Mouse (Mus musculus) c-Kit-positive CD71-positive TER-119-positive erythroid progenitor cells, embryonic 14.5 days (primary cell): ENCODE data around the gene Rnf32.

Source experiments
- DNase-seq: peaks from one replicate; pipeline ENCODE4 v3.0.0-alpha.2; 2013; ENCODE audit warnings: low spot score

Rnf32 gene

DNA sequence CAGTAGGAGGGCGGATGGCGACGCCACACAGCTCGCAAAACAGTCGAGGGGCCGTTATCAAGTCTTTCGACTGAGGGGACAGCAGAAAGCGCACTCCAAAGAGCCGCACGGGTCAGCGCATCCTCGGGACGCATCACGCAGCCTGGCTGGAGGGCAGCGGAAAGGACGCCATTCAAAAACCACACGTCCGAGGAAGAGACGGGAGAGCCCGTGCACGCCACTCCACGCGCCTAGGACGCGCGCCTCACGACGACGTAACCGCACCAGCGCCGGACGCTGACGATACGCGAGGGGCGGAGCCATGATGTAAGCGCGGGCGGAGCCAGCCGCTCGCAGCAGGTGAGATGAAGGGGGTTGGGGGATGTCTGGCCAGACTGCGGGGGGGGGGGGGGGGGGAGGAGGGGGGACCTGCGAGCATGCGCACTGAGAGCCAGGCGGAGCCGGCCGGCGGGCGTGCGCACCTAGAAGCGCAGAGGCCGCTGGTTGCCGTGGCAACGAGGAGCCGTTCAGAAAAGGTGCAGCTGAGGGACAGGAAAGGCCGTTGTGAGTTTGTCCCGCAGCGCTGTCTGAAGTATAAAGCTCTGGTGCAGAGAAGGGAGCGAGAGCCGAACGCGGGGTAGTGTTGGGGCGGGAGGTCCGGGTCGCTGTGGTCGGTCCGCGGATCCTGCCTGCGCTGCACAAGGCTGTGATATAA, at the start of gene Rnf32:
Rnf32 (plus strand) TSS at position 423 of the 694 bp plus-strand sequence.
- peak; percentile 57 for DNase-seq

DNA sequence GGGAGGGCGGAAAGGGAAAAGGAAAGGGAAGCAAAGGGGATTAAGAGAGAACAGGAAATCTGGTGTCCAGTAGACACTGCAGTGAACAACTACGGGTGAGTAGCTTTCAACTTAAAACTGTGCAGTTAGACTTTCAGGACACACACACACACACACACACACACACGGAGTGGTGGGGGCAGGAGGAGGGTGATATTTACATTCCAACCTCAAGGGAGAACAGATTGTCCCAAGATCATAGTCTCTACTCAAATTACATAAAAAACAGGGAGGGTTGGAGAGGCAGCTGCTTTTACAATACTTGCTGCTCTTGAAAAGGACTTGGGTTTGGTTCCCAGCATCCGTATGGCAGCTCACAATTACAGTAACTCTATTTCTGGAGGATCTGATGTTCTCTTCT, 45.6 kb upstream of the Rnf32 start:
- no peak for DNase-seq

DNA sequence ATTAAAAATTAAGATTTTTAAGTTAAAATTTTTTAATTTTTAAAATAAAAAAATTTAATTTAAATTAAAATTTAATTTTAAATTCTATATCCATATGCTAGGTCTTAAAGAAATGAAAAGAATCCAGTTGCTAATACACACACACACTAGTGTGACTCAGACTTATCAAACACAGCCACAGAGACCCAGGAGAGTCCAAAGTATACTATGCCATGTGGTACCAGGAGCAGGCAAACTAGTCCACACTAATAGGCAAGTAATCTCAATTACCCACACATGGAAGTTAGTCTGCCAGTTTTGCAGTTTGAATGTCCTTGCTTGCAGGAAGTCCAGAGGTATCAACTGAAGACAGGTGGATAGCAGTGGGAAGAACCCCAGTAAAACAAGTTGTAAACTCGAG, 35.9 kb upstream of the Rnf32 start:
- no peak for DNase-seq

DNA sequence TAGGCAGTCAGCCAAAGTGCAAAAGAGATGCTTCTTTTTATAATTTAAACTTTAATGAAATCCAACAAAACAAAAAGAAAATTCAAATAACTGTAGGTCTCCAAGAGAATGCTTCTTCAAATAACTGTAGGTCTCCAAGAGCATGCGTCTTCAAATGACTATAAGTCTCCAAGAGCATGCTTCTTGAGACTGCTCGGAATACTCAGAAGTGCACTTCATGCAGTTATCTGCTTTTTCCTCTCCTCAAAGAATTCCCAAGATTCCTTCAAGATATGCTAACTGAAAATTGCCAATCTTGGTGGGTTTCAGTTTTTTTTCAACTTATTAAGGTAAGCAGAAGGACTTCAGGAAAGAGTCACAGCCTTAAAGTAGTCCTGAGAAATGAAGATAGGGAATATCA, 28.8 kb upstream of the Rnf32 start:
- DNase-seq, result no peak

DNA sequence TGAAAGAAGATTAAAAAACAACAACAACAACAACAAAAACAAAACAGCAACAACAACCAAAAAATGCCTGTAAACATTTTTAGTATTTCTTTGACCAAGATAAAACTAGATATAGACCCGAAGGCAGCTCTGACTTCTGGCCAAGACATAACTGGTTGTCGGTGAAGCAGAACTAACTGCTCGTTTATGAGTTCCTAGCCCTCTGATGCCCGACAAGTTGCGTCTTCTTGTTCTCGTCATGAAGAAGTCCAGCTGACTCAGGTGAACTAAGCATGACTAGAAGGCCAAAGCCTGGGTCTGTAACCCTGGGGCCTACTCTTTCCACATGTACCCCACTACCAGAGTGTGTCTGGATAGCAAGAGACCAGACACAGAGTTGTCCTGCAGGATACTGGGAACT, 25.6 kb upstream of the Rnf32 start:
- no peak for DNase-seq

DNA sequence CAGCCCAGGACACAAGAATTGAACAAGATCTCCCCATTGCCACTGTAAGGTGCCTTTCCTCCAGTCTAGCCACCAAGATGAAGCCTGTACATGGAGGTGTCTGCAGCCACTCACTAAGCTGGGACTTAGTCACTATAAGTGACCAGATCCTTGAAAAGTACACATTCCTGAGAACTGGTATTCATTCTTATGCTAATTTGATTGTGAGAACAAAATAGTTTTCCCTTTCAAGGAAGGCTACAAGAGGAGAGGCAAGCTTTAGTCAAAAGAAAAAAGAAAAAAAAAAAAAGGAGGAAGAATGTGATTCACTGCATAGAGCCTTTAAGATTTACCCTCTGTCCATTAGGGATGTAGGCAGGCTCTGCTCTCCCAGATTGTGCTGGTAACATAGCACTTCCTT, 24.6 kb upstream of the Rnf32 start:
- no peak for DNase-seq

DNA sequence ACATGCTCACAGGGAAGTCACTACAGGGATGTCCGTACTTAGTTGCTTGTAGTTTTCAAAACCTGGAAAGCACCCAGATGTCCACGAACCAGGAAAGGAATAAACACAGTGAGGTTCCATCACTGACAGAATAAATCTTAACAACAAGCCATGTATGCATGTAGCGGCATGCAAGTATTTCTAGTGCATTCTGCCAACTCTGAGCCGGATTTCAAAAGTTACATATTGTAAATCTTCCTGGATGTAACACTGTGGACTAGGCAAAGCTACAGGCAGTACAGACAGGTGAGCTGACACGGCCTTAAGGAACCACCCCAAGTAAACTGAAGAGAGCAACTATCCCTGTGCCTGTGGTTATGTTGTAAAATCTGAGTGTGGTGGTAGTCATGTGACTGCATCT, 9.0 kb upstream of the Rnf32 start:
- DNase-seq, result no peak

DNA sequence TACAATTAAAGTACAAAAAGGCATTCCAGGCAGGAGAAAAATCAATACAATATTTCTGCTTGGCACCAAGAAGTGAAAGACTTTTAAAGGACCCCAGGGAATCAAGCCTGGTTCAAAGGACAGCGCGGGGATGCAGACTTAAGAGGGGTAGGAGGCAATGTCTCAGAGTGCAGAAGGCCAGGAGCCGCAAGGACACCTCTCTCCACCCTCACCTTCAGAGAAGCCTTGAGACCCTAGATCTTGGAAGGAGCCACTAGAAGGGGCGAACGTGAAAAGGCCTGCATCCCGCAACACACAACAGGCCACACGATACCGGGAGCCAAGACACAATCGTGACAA, 592 bp upstream of the Rnf32 start:
- DNase-seq, result no peak

DNA sequence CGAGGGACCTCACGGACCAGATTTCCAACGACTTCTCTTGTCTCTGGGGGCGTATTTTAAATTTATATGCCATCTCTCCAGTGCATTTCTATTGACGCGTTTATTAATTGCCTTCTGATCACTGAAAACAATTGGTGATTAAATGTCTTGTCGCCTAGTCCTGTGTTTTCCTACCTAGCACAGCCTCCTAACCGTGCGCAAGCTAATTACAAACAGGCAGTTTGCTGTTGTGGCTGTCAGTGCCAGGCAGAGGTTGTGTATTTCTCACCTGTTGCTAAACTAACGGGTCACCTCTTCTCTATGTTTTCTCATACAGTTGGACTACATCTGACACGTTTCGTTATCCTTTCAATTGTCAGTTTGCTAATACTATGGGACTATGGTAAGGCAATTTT, 469 bp downstream of the Rnf32 start:
- DNase-seq, result no peak

DNA sequence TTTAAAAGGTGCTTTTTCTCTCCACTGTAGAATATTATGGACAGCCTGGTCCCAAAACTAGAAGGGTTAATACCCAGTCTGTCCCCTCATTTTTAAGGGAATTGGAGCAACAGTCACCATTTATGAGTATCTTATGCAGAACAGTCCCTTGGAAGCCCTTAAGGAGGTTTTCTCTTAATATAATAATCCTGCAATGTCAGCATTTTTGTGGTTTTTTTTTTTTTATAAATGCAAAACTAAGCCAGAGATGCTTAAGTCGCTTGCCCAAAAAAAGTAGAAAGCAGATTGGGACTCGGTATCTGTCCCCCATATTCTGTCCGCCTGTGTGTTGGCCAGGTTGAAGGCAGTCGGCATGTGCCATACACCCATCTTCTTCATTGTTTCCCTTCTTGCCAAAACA, 1.4 kb downstream of the Rnf32 start:
- no peak for DNase-seq

DNA sequence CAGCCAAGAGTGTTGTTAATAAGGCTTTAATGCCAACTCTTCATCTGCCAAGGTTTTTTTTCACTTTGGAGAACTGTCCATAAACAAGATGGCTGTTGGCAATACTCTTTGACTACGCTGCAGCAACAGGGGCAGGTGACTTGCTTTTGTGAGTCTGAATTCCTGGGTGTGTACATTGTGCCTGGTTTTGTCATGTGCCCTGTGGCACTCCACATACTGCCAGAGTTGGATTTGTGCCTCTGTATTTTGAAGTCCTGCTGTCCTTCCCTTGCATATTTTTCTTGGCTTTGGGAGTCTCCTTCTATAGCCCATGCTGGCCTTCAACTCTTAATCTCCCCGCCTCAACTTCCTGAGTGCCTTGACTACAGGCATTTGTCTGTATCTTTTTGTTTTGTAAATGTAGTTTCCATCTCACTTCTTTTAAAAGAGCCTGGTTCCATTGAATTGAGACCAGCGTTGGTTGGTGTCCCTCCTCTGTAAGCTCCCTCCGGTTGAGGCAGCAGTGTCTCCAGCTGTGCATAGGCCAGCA, 3.2 kb downstream of the Rnf32 start:
- no peak for DNase-seq

DNA sequence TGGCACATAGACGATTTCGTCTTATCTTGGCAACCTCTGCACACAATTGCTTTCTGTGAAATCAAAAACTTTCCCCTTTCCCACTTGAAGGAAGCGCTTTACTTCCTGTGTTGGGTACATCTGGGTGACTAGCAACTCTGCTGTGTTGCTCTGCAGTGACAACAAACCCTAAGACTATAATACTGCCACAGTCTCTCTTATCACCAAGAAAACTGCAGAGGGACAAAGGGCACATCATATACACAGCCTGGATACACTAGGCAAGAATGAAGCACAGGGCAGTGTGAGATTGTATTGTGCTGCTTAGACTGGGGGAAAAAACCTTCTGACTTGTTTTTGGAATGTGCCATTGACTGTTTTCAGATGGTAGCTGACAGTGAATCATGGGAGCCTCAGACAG, 4.1 kb downstream of the Rnf32 start:
- DNase-seq, result no peak

DNA sequence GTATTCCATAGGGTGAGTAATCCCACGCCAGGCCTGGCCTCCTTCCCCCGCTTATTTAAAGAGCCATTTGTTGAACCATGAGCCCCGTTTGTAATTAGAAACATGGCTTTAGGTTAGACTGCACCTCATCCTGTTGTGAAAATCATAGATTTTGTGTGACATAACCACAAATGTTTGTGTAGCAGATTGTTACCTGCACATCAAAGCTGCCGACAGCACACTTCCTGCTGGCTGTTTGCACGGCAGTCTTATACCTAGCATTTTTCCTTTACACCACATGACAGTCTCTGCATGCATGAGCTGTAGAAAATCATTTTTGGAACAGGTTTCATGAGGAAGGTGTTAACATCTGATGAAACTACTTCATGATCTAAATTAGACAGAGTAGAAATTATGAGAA, 9.9 kb downstream of the Rnf32 start:
- no peak for DNase-seq

DNA sequence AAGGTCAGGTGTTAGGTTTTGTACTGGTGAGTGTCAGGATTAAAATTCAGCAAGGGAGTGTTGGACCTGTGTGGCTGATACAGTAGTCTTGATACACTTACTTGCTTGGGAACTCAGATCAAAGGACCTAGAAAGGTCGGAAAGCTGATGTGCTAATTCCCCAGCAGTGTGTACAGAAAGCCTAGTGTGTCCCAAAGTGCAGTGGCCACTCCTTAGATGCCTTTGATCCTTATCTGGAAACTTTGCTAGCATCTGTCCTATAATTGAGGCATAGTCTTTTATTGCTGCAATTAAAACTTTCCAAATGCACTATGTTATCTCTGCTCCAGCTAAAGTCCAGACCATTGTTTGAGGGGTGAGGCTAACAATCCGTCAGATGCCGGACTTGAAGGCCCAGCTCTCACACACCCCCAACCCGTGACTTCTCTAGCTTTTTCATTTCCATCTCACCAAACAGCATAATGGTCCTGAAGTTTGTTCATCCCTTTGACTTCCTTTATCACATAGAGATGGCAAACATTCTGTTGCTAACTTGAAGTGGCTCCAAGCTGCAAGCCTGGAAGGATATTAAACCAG, 16.3 kb downstream of the Rnf32 start:
- no peak for DNase-seq

DNA sequence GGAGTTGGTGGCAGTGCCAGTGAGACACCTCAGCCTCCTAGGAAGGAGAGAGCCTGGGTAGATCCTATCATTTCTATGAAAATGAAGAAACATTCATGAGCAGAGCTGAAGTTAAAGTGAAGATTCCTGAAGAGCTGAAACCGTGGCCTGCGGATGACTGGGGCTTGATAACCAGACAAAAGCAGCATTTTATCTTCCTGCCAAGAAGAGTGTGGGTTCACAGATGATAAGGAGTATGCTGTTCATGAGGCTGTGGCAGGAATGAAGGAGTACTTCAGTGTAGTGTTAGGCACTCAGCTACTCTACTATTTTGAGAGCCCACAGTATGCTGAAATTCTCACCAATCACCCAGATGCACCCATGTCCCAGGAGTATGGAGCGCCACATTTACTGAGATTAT, 22.2 kb downstream of the Rnf32 start:
- DNase-seq, result peak; percentile 71

DNA sequence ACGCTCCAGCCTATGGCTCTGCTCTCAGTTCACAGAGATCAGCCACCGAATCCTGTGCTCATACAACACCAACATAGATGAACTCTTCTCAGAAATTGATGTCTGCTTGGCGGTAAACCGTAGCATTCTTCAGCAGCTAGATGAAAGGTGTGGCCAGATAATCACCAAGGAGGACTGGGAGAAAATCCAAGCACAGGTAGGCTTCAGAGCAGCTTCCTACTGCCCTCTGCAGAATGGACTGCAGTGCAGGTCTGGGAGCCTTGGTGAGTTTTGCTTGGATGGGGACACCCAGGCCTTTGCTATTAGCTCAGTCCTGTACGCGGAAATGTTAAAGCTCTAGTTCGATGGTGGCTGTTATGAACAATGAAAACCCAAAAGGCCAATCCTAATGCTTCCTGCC, 28.3 kb downstream of the Rnf32 start:
- no peak for DNase-seq

DNA sequence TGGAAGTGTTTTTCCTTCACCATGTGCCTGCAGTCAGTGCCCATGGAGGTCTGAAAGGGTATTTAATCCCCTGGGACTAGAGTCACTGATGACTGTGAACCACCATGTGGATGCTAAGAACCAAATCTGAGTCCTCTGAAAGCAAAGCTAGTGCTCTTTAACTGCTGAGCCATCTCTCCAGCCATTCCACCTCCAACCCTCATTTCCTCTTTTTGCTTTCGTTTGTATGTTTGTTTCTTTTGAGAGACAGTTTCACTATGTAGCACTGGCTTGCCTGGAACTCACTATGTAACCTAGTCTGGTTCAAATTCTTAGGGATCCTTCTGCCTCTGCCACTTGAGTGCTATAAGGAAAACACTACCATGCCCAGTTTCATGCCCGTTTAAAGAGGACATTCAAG, 34.7 kb downstream of the Rnf32 start:
- no peak for DNase-seq

DNA sequence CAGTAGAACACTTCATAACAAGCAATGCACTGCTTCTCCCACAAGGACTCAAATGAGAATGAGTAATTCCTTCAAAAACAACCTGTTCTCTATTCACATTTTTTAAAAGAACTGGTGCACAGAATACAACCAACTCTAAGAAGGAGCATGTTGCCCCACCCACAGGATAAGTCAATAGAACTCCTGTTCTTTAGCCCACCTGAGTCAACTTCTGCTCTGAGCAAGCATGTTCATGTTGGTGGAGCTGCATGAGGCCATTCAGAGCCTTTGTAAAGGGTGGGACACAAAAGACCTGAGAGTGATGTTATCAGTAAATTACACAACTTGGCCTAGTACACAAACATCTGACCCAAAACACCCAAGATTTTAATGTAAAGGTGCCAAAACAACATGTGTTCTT, 42.6 kb downstream of the Rnf32 start:
- DNase-seq, result no peak

DNA sequence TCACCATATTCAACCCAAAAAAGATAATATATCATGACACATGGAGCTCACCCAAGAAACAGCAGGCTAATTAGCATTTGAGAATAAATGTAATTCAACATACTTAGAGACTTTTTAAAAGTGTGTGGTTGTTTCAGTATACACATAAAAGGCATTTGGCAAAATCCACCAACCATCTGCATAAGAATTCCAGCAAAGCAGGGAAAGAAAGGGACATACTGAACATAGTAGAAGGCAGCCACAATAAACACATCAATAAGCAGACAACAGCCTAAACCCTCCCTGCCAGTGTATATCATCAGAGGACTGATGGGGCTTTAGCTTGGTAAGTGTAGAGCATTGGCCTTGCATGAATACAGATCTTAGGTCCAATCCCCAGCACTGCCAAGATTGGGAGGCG, 49.0 kb downstream of the Rnf32 start:
- DNase-seq, result no peak

DNA sequence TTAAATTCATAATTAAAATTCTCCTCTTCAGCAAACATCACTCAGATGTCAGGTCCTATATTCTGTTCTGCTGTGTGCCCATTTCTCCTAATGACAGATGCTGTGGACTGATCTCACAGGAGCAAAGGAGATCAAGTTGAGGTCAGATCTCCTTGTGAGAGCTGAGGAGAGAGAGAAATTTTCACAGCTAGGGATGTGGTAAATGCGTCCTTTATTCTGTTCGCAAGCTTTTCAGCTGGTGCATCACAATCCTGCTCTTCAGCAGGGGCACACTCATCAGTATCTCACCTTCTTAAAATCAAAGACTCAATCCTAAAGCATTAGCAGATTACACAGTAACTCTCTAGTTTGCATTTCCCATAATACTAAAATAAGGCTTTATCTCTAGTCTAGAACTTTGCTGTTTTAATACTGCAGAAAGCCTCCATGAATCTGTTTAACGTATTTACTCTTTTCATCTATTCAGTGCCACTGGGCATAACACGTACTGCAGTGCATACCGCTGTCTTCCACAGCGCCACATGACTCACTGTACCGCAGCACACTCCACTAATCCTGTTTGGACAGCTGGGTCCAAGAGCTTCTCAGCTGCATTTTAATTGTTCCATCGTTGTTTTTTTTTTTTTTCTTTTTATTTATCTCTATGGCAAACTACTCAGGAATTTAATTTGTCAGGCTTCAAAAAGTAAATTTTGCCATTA, 55.2 kb downstream of the Rnf32 start:
- DNase-seq, result no peak

DNA sequence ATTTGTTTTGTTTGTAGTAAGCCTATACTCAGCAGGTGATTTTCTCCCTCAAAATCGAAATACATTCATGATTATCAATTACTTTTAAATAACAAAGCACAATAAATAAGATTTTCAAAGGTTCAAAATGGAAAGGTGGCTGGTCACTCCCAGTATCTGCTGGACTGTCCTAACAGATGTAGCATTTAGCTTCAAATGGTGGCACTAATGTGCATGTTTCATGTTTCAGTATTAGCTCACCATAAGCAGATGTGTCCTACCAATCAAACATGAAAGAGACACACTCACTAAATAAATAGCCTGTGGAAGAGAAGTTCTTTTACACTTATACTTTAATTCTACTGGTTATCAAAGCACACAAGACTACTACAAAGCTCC, 55.7 kb downstream of the Rnf32 start:
- no peak for DNase-seq

DNA sequence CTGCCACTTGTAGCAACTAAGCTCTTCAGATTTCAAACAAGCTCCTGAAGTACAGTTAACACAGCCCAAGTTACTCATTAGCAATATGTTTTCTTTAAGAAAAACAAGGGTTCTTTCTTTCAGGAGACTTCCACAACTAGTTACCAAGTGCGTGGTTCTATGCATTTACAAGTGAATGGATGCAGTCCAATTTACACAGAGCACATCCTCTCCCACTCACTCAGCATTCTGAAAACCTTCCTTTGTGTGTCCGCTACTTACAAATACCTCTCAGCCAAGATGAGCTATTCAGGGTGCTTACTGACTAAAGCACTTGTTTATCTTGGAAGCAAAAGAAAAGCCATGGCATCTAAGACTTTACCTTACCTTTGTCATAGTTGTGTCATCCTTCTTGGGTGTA, 58.1 kb downstream of the Rnf32 start:
- DNase-seq, result no peak

DNA sequence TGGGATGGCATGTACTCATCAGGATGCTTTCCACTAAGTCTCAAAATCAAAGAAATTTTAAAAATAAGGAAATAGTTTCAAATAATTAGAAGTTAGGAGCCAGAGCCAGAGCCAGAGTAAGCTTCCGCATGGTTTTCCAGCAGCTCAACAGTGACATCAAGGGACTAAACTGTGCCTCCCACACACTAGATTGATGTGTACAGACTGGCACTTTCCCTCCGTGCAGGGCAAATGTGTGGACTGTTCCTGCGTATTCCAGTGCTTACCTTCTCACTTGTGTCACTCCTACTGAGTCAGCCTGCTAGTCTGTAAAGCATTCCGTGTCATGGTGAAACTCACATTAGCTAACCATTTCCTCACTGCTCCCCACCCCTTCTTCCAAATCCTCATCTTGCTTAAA, 75.1 kb downstream of the Rnf32 start:
- DNase-seq, result no peak

DNA sequence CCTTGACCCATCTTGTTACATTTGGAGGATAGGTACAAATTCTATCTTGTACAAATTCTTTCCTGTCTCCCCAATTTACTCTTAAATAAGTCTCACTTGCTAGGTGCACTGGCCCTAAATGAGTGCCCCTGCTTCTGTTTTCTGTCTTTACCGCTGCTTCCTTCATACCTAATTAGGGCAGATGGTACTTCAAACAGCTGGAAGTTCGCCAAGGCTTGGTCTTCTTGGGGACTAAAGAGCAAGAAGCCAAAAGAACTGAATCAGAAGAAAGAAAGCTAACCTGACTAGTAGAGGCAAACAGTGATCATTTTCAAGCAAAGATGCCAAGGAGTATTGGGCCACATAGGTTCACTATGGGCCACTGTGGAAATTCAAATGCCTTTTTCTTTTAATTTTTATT, 77.6 kb downstream of the Rnf32 start:
- DNase-seq, result no peak
